Mouse (Mus musculus): ENCODE measurements around the gene Nfia.

- TF ChIP-seq POLR2A (IDR thresholded peaks at IDR 0.05; ENCODE audit: insufficient read depth, low read length) (no peak), CTCF (IDR thresholded peaks at IDR 0.05; ENCODE audit: low read depth, low read length) (no peak), EP300 (IDR thresholded peaks at IDR 0.05; ENCODE audit: insufficient read depth, low read depth, low read length) (no peak)
These were observed 53.3 kb downstream of the Nfia start for GRCm38 (mm10) chr4:97825841-97826240.
